Mouse (Mus musculus) stomach, embryonic 16.5 days (tissue): Measurements from ENCODE around the gene Klf13. TPM values are rescaled to one million over a fixed set of nuclear protein-coding genes. Genes with fewer than 3 reads are reported as not detected.

Experiments used
- ATAC-seq: fragments of 200-750 bp; cut with Nextera tagmentation; 2 replicates; pipeline ENCODE4 v1.8.0; 2017; ENCODE audit warnings: moderate number of reproducible peaks, moderate TSS enrichment; ENCODE audit not compliant: insufficient read depth, low FRiP score
- H3K27ac ChIP-seq: fragments of 300-500 bp; sonication (generic); 2 replicates; pipeline ENCODE4 v1.5.1; 2014; ENCODE audit warnings: low read length
- H3K27me3 ChIP-seq: fragments of 300-500 bp; sonication (generic); 2 replicates; pipeline ENCODE4 v1.6.1; 2014; ENCODE audit warnings: low read length, control low read depth, mixed read lengths; ENCODE audit not compliant: control insufficient read depth, insufficient read depth
- H3K36me3 ChIP-seq: fragments of 300-500 bp; sonication (generic); 2 replicates; pipeline ENCODE4 v1.6.1; 2014; ENCODE audit warnings: low read length; ENCODE audit not compliant: control insufficient read depth, insufficient read depth
- H3K4me1 ChIP-seq: fragments of 300-500 bp; sonication (generic); 2 replicates; pipeline ENCODE4 v1.6.1; 2014; ENCODE audit warnings: low read length, control low read depth, mixed read lengths; ENCODE audit not compliant: control insufficient read depth, insufficient read depth
- H3K4me2 ChIP-seq: fragments of 300-500 bp; sonication (generic); 2 replicates; pipeline ENCODE4 v1.6.1; 2014; ENCODE audit warnings: low read depth, low read length, mixed read lengths
- H3K4me3 ChIP-seq: fragments of 300-500 bp; sonication (generic); replicated peaks from 2 replicates; pipeline ENCODE4 v1.5.1; 2014; ENCODE audit warnings: mild to moderate bottlenecking, low read length
- H3K9ac ChIP-seq: fragments of 300-500 bp; sonication (generic); 2 replicates; pipeline ENCODE4 v1.6.1; 2014; ENCODE audit warnings: low read length
- H3K9me3 ChIP-seq: fragments of 300-500 bp; sonication (generic); replicated peaks from 2 replicates; pipeline ENCODE4 v1.6.1; 2016; ENCODE audit warnings: low read length, control low read depth; ENCODE audit not compliant: control insufficient read depth
- WGBS: fragments of 180-500 bp; shearing (Covaris S2); extraction: QIAGEN DNeasy Blood & Tissue Kit; methylation state at CpG from one replicate; pipeline ENCODE4 v1.1.7; 2014; 5-methylcytosine and 5-hydroxymethylcytosine counted together
- polyA plus RNA-seq: library from polyadenylated mRNA; unstranded; fragments of >200 nt; fragmentation: Nextera tagmentation; extraction: Ambion mirVana; gene quantifications from 2 replicates; pipeline ENCODE4 v1.2.1, GENCODE M21; 2015

Gene Klf13
- polyA plus RNA-seq, 1 experiment from 2014 or later: 30.8 TPM

DNA sequence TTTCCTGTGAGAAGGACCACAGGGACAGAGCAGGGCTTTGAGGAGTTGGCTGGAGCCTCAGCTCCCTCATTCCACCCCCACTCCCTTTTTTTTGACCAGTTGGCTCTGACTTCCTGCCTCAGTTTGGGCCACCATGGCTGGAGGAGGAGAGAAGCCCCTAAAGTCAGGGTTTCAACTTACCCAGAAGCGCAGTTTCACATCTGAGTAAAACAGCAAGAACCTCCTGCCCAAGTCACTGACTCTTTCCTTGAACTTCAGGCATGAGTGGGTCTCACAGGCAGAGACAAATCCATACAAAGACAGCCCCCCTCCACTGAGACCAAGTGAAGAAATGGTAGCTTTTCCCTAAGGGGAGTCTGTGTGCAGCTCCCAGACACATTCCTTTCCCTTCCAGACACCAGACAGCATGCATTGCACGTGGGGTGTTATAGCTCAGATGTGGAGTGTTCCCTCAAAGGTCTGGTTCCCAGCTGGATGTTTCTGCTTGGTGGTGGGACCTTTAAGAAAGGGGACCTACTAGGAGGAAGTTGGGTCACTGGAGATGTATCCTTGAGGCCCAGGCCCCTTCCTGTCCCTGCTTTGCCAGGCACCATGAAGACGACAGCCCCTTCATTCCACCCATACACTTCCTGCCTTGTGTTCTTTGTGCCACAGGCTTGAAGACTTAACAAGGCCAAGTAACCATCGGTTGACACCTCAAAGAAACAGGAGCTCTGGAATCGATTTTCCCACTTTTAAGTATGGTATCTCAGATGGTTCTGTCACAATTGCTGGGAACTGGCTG lies 27.1 kb upstream of the Klf13 start:
- Histone ChIP-seq H3K4me1 (no peaks in the 10 kb centered on the region), H3K9me3 (no peaks in the 10 kb centered on the region), H3K4me3 (no peak overlapping the region), H3K9ac (no peak overlapping the region), H3K27ac (no peak overlapping the region), H3K4me2 (no peak overlapping the region), H3K27me3 (no peaks in the 10 kb centered on the region), H3K36me3 (no peaks in the 10 kb centered on the region)
- ATAC-seq: no peak
- WGBS: 77% methylated on average over 5 of the region's 5 CpGs

DNA sequence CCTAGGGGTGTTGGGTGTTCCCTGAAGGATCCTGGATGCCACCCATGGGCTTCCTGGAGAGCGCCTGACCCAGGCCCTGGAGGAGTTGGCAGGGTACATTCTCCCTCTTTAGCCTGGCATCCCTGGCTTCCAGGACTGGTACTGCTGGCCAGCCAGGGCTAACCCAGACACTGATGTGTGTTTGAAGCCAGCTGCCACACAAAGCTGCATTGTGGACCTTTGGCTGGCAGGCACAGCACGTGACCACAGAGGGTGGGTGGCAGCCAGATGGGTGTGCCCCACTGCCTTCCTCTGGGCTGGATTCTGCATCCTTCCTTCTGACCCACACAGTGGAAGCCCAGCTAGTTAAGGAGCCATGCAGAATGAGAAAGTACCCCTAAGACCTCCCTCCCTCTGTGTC lies 26.4 kb upstream of the Klf13 start:
- peak; percentile 59 for ATAC-seq

DNA sequence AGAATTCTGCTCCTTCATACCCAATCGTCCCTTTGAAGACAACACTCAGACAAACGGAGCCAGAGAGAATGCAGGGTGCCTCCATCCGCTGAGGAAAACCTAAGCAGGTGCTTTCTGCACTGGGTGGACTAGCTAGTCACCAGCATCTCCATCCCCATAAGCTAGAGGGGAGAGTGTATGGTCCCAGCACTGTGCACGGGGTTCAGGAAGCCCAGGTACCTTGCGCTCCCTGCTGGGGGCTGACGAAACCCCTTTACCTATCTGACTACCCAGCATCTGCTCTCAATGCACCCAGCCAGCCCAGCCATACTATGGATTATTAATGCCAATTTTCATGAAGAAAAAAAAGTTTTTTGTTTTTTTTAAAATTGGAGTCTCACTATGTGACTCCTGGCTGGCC lies 25.4 kb upstream of the Klf13 start:
- H3K9me3 ChIP-seq: no peaks in the 10 kb centered on the region
- H3K4me2 ChIP-seq: no peak overlapping the region
- H3K4me1 ChIP-seq: no peaks in the 10 kb centered on the region
- ATAC-seq: no peak
- no peak overlapping the region for H3K27ac ChIP-seq
- no peaks in the 10 kb centered on the region for H3K36me3 ChIP-seq
- H3K9ac ChIP-seq: no peak overlapping the region
- H3K4me3 ChIP-seq: no peak overlapping the region
- WGBS: 77% methylated on average over 6 of the region's 6 CpGs
- H3K27me3 ChIP-seq: no peaks in the 10 kb centered on the region

More for the DNA sequence above, 26.4 kb upstream of the Klf13 start:
- no peaks in the 10 kb centered on the region for H3K4me1 ChIP-seq
- H3K36me3 ChIP-seq: no peaks in the 10 kb centered on the region
- H3K9me3 ChIP-seq: no peaks in the 10 kb centered on the region
- H3K4me2 ChIP-seq: no peak overlapping the region
- H3K9ac ChIP-seq: no peak overlapping the region
- H3K27ac ChIP-seq: no peak overlapping the region
- no peak overlapping the region for H3K4me3 ChIP-seq
- H3K27me3 ChIP-seq: no peaks in the 10 kb centered on the region
- 73% methylated on average over 2 of the region's 2 CpGs for WGBS

DNA sequence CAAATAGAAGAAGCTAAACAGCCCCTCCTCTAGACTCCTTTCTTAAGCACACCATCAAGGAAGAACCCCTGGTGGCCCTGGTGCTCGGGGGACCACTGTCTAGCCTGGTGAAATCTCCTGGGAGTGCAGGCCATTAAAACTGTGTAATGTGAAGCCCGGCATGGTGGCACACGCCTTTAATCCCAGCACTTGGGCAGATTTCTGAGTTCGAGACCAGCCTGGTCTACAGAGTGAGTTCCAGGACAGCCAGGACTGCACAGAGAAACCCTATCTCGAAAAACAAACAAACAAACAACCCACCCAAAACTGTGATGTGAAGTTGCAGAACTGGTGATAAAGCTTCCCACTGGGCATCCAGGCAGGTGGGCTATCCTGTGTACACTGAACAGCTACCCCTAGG lies 24.9 kb upstream of the Klf13 start:
- WGBS: 62% methylated on average over 5 of the region's 5 CpGs
- no peak overlapping the region for H3K4me3 ChIP-seq
- no peaks in the 10 kb centered on the region for H3K9me3 ChIP-seq
- no peaks in the 10 kb centered on the region for H3K36me3 ChIP-seq
- H3K27ac ChIP-seq: no peak overlapping the region
- H3K4me2 ChIP-seq: no peak overlapping the region
- no peaks in the 10 kb centered on the region for H3K4me1 ChIP-seq
- ATAC-seq: no peak
- no peak overlapping the region for H3K9ac ChIP-seq
- no peaks in the 10 kb centered on the region for H3K27me3 ChIP-seq

DNA sequence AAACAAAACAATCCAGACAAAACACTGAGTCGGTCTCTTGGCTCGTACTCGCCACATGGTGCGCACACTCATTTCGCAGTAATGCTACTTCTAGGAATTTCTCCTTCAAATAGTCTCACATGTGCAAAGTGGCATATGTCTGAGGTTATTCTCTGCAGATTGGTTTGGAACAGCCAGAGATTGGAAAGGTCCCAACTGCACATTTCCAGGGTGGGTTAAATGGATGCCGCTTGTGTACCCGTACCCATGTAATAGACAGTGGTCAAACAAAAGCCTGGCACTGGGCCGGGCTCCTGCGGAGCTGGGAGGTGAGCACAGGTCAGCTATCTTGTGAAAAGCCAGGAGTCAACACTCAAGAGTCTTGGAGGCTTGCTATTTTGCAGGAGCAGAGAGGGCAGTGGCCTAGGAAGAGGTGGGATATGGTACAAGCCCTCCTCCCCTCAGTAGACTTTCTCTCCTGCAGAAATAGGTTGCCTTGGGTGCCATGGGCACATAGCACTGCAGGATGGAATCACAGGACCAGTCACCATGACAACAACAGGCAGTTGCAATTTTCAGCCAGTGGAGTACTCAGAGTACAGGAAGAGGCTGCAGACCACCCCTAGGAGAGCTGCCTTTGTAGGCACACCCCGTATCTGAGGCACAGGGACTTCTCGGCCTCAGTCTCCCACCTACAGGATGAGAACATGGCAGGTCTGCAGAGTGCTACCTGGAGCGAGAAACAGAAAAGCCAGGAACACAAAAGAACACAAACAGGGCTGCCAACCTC lies 19.3 kb upstream of the Klf13 start:
- 85% methylated on average over 12 of the region's 12 CpGs for WGBS
- no peak for ATAC-seq
- no peaks in the 10 kb centered on the region for H3K36me3 ChIP-seq

DNA sequence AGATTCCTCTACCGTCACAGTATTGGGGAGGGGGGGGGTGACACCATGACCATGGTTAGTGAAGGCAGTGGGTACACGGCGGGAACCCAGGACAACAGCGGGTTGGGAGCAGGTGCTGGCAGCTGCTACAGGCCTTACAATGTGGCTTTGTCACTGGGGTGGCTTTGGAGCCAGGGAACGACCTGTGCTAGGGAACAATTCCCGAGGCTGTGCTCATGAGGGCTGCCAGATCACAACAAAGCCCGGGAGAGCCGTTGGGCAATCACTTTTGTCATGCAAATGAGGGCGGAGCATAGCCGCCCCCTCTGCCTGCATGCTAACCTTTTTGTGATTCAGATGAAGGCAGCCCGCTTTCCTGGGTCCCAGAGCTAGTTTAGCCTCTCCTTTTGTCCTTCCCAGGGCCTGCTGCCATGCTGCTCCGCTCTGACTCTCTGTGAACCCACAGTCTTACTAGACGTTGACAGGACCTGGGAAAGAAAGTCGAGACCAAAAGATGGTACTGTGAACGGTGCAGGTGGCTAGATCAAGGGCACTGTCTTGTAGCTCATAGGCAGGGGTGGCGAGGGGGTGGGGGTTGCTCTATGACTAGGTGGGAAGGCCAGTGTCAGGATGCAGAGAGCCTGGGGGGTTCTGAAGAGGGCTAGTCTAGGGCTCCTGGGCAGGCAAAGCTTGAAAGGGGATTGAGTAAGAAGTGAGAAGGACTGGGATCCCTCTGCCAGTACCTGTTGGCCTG lies 18.4 kb upstream of the Klf13 start:
- Histone ChIP-seq H3K27me3 (no peaks in the 10 kb centered on the region), H3K4me2 (no peak overlapping the region), H3K9ac (no peak overlapping the region), H3K4me3 (no peak overlapping the region), H3K27ac (peak overlapping the region; percentile 39), H3K36me3 (no peaks in the 10 kb centered on the region), H3K4me1 (peaks cover 5% of the 10 kb centered on the region; the same call in 1 of the 2 replicates), H3K9me3 (no peaks in the 10 kb centered on the region)
- 26% methylated on average over 16 of the region's 16 CpGs for WGBS
- ATAC-seq: peak; percentile 26; the same call in 1 of the 2 replicates

More for the DNA sequence above, 19.3 kb upstream of the Klf13 start:
- H3K9ac ChIP-seq: no peak overlapping the region
- no peak overlapping the region for H3K4me3 ChIP-seq
- no peak overlapping the region for H3K27ac ChIP-seq
- H3K9me3 ChIP-seq: no peaks in the 10 kb centered on the region
- no peaks in the 10 kb centered on the region for H3K27me3 ChIP-seq
- no peak overlapping the region for H3K4me2 ChIP-seq
- H3K4me1 ChIP-seq: peaks cover 5% of the 10 kb centered on the region; the same call in 1 of the 2 replicates

DNA sequence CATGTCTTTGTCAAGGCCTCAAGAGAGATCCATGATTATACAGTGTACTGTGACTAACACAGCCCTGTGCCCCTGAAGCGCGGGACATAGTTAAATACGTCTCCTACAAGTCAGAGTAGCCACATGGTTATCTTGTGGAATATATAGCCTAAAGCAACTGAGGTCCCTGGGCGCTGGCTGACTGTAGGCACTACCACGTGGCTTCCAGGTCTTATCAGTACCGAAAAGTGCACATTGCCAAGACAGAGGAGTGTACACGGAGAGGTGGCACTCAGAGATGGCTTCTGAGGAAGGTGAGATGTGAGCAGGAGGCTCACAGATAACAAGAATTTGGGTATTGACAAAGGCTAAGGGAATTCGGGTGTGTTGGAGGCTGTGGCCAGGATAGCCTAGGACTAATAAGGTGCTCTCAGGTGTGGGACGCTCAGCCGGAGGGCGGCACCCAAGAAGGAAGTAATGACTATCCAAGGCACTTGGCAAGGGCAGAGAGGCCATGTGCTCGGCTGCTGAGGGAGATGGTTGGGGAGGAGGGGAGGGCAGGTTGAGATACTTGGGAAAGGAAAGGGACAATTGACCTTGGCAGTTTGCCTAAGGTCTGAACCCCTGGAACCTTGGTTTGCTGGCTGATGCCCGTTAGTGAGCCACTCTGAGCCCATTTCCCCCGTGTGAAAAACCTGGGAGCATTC lies 17.6 kb upstream of the Klf13 start:
- Histone ChIP-seq H3K27ac (peak overlapping the region; percentile 39; the same call in 1 of the 2 replicates), H3K36me3 (no peaks in the 10 kb centered on the region), H3K9me3 (no peaks in the 10 kb centered on the region), H3K9ac (no peak overlapping the region), H3K4me2 (no peak overlapping the region), H3K4me3 (no peak overlapping the region), H3K27me3 (no peaks in the 10 kb centered on the region), H3K4me1 (peaks cover 5% of the 10 kb centered on the region; the same call in 1 of the 2 replicates)
- ATAC-seq: peak; percentile 23; the same call in 1 of the 2 replicates
- WGBS: 72% methylated on average over 14 of the region's 14 CpGs

DNA sequence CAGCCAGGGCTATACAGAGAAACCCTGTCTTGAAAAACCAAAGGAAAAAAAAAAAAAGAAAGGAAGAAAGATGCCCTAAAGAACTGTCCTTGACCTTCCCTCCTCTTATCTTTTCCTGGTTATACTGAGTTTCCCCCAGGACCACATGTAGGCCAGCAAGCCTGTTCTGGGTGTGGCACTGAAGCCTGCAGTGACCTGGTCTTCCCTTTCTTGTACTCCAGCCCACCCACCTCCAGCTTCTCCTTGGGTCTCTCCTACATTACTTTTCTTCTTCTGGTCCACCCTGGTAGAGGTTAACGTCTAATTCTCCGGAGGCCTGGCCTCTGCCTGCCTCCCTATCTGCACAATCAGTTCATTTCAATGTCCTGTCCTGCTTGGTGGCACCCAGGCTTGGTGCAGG lies 16.7 kb upstream of the Klf13 start:
- Histone ChIP-seq H3K4me2 (no peak overlapping the region), H3K9ac (no peak overlapping the region), H3K4me1 (peaks cover 5% of the 10 kb centered on the region; the same call in 1 of the 2 replicates), H3K4me3 (no peak overlapping the region), H3K9me3 (no peaks in the 10 kb centered on the region), H3K27ac (no peak overlapping the region), H3K36me3 (no peaks in the 10 kb centered on the region), H3K27me3 (no peaks in the 10 kb centered on the region)
- WGBS: 85% methylated on average over 2 of the region's 2 CpGs
- ATAC-seq: no peak
